Mouse (Mus musculus) urinary bladder, postnatal 25 days (tissue): Measurements from ENCODE around the gene Arsg.
A peak's percentile ranks its signal among the peaks of the same experiment; 100 is the strongest.

ENCODE experiments used
- DNase-seq: peaks from one replicate; pipeline ENCODE4 v3.0.0; 2022; ENCODE audit warnings: low spot score

The Arsg gene

GRCm38 (mm10) chr11:109619055-109619454, 145.9 kb downstream of the Arsg start:
- DNase-seq: peak; percentile 55

- DNase-seq: no peak
These were observed 147.2 kb downstream of the Arsg start for GRCm38 (mm10) chr11:109620356-109620755.

- peak; percentile 60 for DNase-seq
These were observed 148.0 kb downstream of the Arsg start for GRCm38 (mm10) chr11:109621183-109621582.

GRCm38 (mm10) chr11:109622518-109623037, 149.4 kb downstream of the Arsg start:
- no peak for DNase-seq
